In genomic region chr6:146845347-146845746, GRCm38 (mm10) we compare ENCODE assay signal across 25 mouse cellular contexts. TPM values are rescaled to one million over a fixed set of nuclear protein-coding genes. Genes with fewer than 3 reads are reported as not detected.
DNase-seq lines count a peak whose midpoint lies in the region; ATAC-seq and TF ChIP-seq lines count a peak whose summit lies in the region.
"Had no signal": no experiment of that assay in that cellular context is flagged by ENCODE, and none has a peak within 500 bp of the region (broad histone marks: within the 10 kb centered on the region; RNA-seq: fewer than 3 reads in every experiment).

No protein-coding gene starts in this region.

- peak overlapping the region; percentile 31 for H3K27ac ChIP-seq in heart, adult 2 months
- H3K27ac ChIP-seq in heart, embryonic 16.5 days (ENCODE audit: low read length) = peak overlapping the region; percentile 57
- no peak overlapping the region for H3K27ac ChIP-seq in midbrain, embryonic 16.5 days (ENCODE audit: low read length)
- H3K27ac ChIP-seq in midbrain, embryonic 11.5 days (ENCODE audit: low read depth, low read length) = no peak overlapping the region
- H3K27ac ChIP-seq: embryonic facial prominence, embryonic 12.5 days; forebrain, embryonic 12.5 days; hindbrain, embryonic 13.5 days; hindbrain, postnatal 0 days had no signal

- no peak for TF ChIP-seq EP300 in heart, adult 2 months (IDR thresholded peaks at IDR 0.05; ENCODE audit: insufficient read depth, low read depth, low read length)

- H3K4me2 ChIP-seq in heart, embryonic 16.5 days (ENCODE audit: low read depth, low read length) = no peak overlapping the region
- H3K4me2 ChIP-seq in midbrain, embryonic 16.5 days (ENCODE audit: low read length) = no peak overlapping the region
- H3K4me2 ChIP-seq in midbrain, embryonic 11.5 days = no peak overlapping the region
- H3K4me2 ChIP-seq: embryonic facial prominence, embryonic 12.5 days; forebrain, embryonic 12.5 days; heart, embryonic 11.5 days; hindbrain, embryonic 13.5 days had no signal

- H3K4me1 ChIP-seq in heart, adult 2 months (ENCODE audit: control insufficient read depth, insufficient read depth, low read length) = peaks cover 12% of the 10 kb centered on the region
- peaks cover 17% of the 10 kb centered on the region for H3K4me1 ChIP-seq in heart, embryonic 16.5 days (ENCODE audit: control insufficient read depth, insufficient read depth, low read length)
- H3K4me1 ChIP-seq in midbrain, embryonic 16.5 days (ENCODE audit: control insufficient read depth, insufficient read depth, low read length) = no peaks in the 10 kb centered on the region
- H3K4me1 ChIP-seq in midbrain, embryonic 11.5 days (ENCODE audit: control insufficient read depth, insufficient read depth, low read length) = no peaks in the 10 kb centered on the region
- H3K4me1 ChIP-seq: embryonic facial prominence, embryonic 12.5 days; forebrain, embryonic 12.5 days had no signal

- no peak for TF ChIP-seq POLR2A in heart, adult 2 months (IDR thresholded peaks at IDR 0.05; ENCODE audit: insufficient read depth, low read depth, low read length)
- TF ChIP-seq POLR2A in brain, embryonic 14.5 days (IDR thresholded peaks at IDR 0.05; ENCODE audit: borderline replicate concordance, extremely low read depth, insufficient read depth, insufficient read length, poor library complexity, severe bottlenecking) = no peak

- no peak overlapping the region for H3K9ac ChIP-seq in heart, adult 2 months (ENCODE audit: low read depth, low read length)
- no peak overlapping the region for H3K9ac ChIP-seq in heart, embryonic 16.5 days (ENCODE audit: low read length)
- no peak overlapping the region for H3K9ac ChIP-seq in midbrain, embryonic 16.5 days (ENCODE audit: low read depth, low read length)
- no peak overlapping the region for H3K9ac ChIP-seq in midbrain, embryonic 11.5 days (ENCODE audit: low read length)
- H3K9ac ChIP-seq: embryonic facial prominence, embryonic 12.5 days; forebrain, embryonic 12.5 days; forebrain, postnatal 0 days; hindbrain, embryonic 13.5 days had no signal

- no peaks in the 10 kb centered on the region for H3K79me2 ChIP-seq in heart, adult 2 months (replicated peaks; ENCODE audit: control insufficient read depth, insufficient read depth, low read length)

- 80% methylated on average over 5 of the region's 5 CpGs for WGBS in heart, adult 2 months
- WGBS in heart, embryonic 16.5 days = 78% methylated on average over 5 of the region's 5 CpGs
- WGBS in midbrain, embryonic 16.5 days = 54% methylated on average over 5 of the region's 5 CpGs
- WGBS in midbrain, embryonic 11.5 days = 68% methylated on average over 5 of the region's 5 CpGs

- DNase-seq in heart, adult 2 months = no peak
- no peak for DNase-seq in heart, postnatal 25 days (ENCODE audit: low spot score)
- no peak for DNase-seq in heart, postnatal 14 days
- no peak for DNase-seq in midbrain, embryonic 11.5 days (ENCODE audit: low spot score, missing footprints)
- DNase-seq in brain, embryonic 14.5 days (ENCODE audit: low read depth) = peak; percentile 10
- no peak for DNase-seq in left cerebral cortex, adult 9 months (ENCODE audit: low spot score in 2 of 2)
- DNase-seq: adrenal gland, postnatal 10 days; cerebellum, adult 11-12 months; cerebellum, adult 9-10 months; cerebellum, postnatal 25 days; forebrain, postnatal 0 days; gastrocnemius, postnatal 14 days; kidney, adult 11 months had no signal

- no peak for ATAC-seq in heart, embryonic 16.5 days (replicated peaks; ENCODE audit: extremely low read depth, insufficient read depth, low FRiP score)
- peak; percentile 17; the same call in 1 of the 2 replicates for ATAC-seq in midbrain, embryonic 16.5 days
- no peak for ATAC-seq in midbrain, embryonic 11.5 days (ENCODE audit: low FRiP score)
- ATAC-seq: forebrain, postnatal 0 days; hindbrain, postnatal 0 days had no signal

- no peaks in the 10 kb centered on the region for H3K9me3 ChIP-seq in heart, embryonic 16.5 days (replicated peaks; ENCODE audit: control insufficient read depth, low read length)
- no peaks in the 10 kb centered on the region for H3K9me3 ChIP-seq in midbrain, embryonic 16.5 days (replicated peaks; ENCODE audit: control insufficient read depth, low read length, poor library complexity, severe bottlenecking)
- H3K9me3 ChIP-seq in midbrain, embryonic 11.5 days (ENCODE audit: control insufficient read depth, low read length) = no peaks in the 10 kb centered on the region
- H3K9me3 ChIP-seq: embryonic facial prominence, embryonic 12.5 days; forebrain, embryonic 12.5 days; hindbrain, embryonic 13.5 days had no signal

- intact Hi-C loops in heart, adult 2 months (cut with DNase I) = no loop called here
- intact Hi-C loops in heart, postnatal 25 days (cut with DNase I) = no loop called here
- intact Hi-C loops in heart, postnatal 14 days (cut with DNase I) = no loop called here

- H3K36me3 ChIP-seq in heart, adult 2 months (ENCODE audit: control insufficient read depth, insufficient read depth, low read length) = no peaks in the 10 kb centered on the region
- no peaks in the 10 kb centered on the region for H3K36me3 ChIP-seq in heart, embryonic 16.5 days (ENCODE audit: control insufficient read depth, insufficient read depth)
- no peaks in the 10 kb centered on the region for H3K36me3 ChIP-seq in midbrain, embryonic 16.5 days (ENCODE audit: control insufficient read depth, insufficient read depth, low read length)
- no peaks in the 10 kb centered on the region for H3K36me3 ChIP-seq in midbrain, embryonic 11.5 days (ENCODE audit: control insufficient read depth, insufficient read depth, low read length)
- H3K36me3 ChIP-seq: embryonic facial prominence, embryonic 12.5 days; forebrain, embryonic 12.5 days; hindbrain, embryonic 13.5 days had no signal

- no peak for TF ChIP-seq CTCF in heart, adult 2 months (IDR thresholded peaks at IDR 0.05)
- no peak for TF ChIP-seq CTCF in brain, embryonic 14.5 days (IDR thresholded peaks at IDR 0.05; ENCODE audit: borderline replicate concordance, extremely low read depth, insufficient read depth, insufficient read length)

- H3K27me3 ChIP-seq in heart, adult 2 months (ENCODE audit: control insufficient read depth, insufficient read depth, low read length) = no peaks in the 10 kb centered on the region
- no peaks in the 10 kb centered on the region for H3K27me3 ChIP-seq in heart, embryonic 16.5 days (ENCODE audit: control insufficient read depth, insufficient read depth, low read length)
- H3K27me3 ChIP-seq in midbrain, embryonic 16.5 days (ENCODE audit: control insufficient read depth, insufficient read depth, low read depth, low read length) = no peaks in the 10 kb centered on the region
- H3K27me3 ChIP-seq in midbrain, embryonic 11.5 days (ENCODE audit: control insufficient read depth, insufficient read depth, low read length) = no peaks in the 10 kb centered on the region
- H3K27me3 ChIP-seq: embryonic facial prominence, embryonic 12.5 days; forebrain, embryonic 12.5 days; hindbrain, embryonic 13.5 days had no signal

- no peak overlapping the region for H3K4me3 ChIP-seq in heart, adult 2 months
- H3K4me3 ChIP-seq in heart, embryonic 16.5 days (ENCODE audit: low read length) = no peak overlapping the region
- H3K4me3 ChIP-seq in midbrain, embryonic 16.5 days (ENCODE audit: low read depth, low read length) = no peak overlapping the region
- no peak overlapping the region for H3K4me3 ChIP-seq in midbrain, embryonic 11.5 days (ENCODE audit: low read depth, low read length)
- H3K4me3 ChIP-seq: embryonic facial prominence, embryonic 12.5 days; forebrain, embryonic 12.5 days; hindbrain, embryonic 13.5 days had no signal

RNA-seq across cellular contexts. Expression of gene Smco2, which starts 4.6 kb away (rescaled TPM):
- 1 to 10 TPM; 2.0 TPM for total RNA-seq in heart, adult 2 months (2021)
- polyA plus RNA-seq in heart, adult 2 months (2012; rRNA removed) = 0.47 and 0.76 TPM in 2 replicates
- 1 to 10 TPM; 2.3 TPM for total RNA-seq in heart, postnatal 25 days (2021)
- polyA plus RNA-seq in heart, embryonic 16.5 days (2015; fragmentation: Nextera tagmentation; extraction: Ambion mirVana) = 0.11 and 0.39 TPM in 2 replicates
- 1 to 10 TPM; 1.3 to 1.4 TPM for total RNA-seq in heart, postnatal 14 days (2021)
- polyA plus RNA-seq in midbrain, embryonic 16.5 days (2015; fragmentation: Nextera tagmentation; extraction: Ambion mirVana) = not detected in 2 replicates
- not detected in 2 replicates for polyA plus RNA-seq in midbrain, embryonic 11.5 days (2014; fragmentation: Nextera tagmentation; extraction: Ambion mirVana)
- not detected in 2 replicates for polyA plus RNA-seq in brain, embryonic 14.5 days (2012; rRNA removed)
- total RNA-seq: adrenal gland, postnatal 10 days; adrenal gland, postnatal 4 days; ES-E14; forebrain, postnatal 0 days; gastrocnemius, adult 18-20 months; gastrocnemius, postnatal 14 days; hematopoietic stem cell, adult 5-6 weeks; hindbrain, postnatal 0 days had no signal
- polyA plus RNA-seq: embryonic facial prominence, embryonic 12.5 days; forebrain, embryonic 12.5 days; forebrain, postnatal 0 days; heart, embryonic 11.5 days; hindbrain, embryonic 13.5 days; hindbrain, postnatal 0 days; intestine, embryonic 14.5 days had no signal

RNA-seq across cellular contexts. Expression of gene Ppfibp1, which starts 42.9 kb away (rescaled TPM):
- 100 to 1,000 TPM; 102 to 128 TPM for total RNA-seq in heart, adult 2 months (2021)
- polyA plus RNA-seq in heart, adult 2 months (2012; rRNA removed) = 15.4 and 33.7 TPM in 2 replicates
- 100 to 1,000 TPM in 1 of 2 experiments, 10 to 100 TPM in 1; 82.4 to 107 TPM for total RNA-seq in heart, postnatal 25 days (2021)
- 47.9 and 49.8 TPM in 2 replicates for polyA plus RNA-seq in heart, embryonic 16.5 days (2015; fragmentation: Nextera tagmentation; extraction: Ambion mirVana)
- total RNA-seq in heart, postnatal 14 days (2021) = 10 to 100 TPM; 80.7 to 89.8 TPM
- polyA plus RNA-seq in midbrain, embryonic 16.5 days (2015; fragmentation: Nextera tagmentation; extraction: Ambion mirVana) = 19.6 and 22.1 TPM in 2 replicates
- polyA plus RNA-seq in midbrain, embryonic 11.5 days (2014; fragmentation: Nextera tagmentation; extraction: Ambion mirVana) = 30.2 and 30.7 TPM in 2 replicates
- polyA plus RNA-seq in brain, embryonic 14.5 days (2012; rRNA removed) = 10.1 and 15.1 TPM in 2 replicates

RNA-seq across cellular contexts. Expression of gene Arntl2, which starts 49.5 kb away (rescaled TPM):
- total RNA-seq in heart, adult 2 months (2021) = 1 to 10 TPM in 1 of 2 experiments, under 1 TPM in 1; 0.86 to 1.5 TPM
- polyA plus RNA-seq in heart, adult 2 months (2012; rRNA removed) = 1.6 and 2.6 TPM in 2 replicates
- total RNA-seq in heart, postnatal 25 days (2021) = 1 to 10 TPM in 1 of 2 experiments, under 1 TPM in 1; 0.78 to 1.6 TPM
- polyA plus RNA-seq in heart, embryonic 16.5 days (2015; fragmentation: Nextera tagmentation; extraction: Ambion mirVana) = 2.8 and 2.9 TPM in 2 replicates
- 1 to 10 TPM; 1.4 to 2.5 TPM for total RNA-seq in heart, postnatal 14 days (2021)
- polyA plus RNA-seq in midbrain, embryonic 16.5 days (2015; fragmentation: Nextera tagmentation; extraction: Ambion mirVana) = 2.9 and 4.2 TPM in 2 replicates
- 1.4 and 1.5 TPM in 2 replicates for polyA plus RNA-seq in midbrain, embryonic 11.5 days (2014; fragmentation: Nextera tagmentation; extraction: Ambion mirVana)
- polyA plus RNA-seq in brain, embryonic 14.5 days (2012; rRNA removed) = 4.6 and 5.8 TPM in 2 replicates
- total RNA-seq: hematopoietic stem cell, adult 5-6 weeks had no signal

Comparison
In these comparisons a context has a peak if more than half of its experiments do, and no peak if none do; other contexts are left out.
1. H3K27ac ChIP-seq: peak in heart, adult 2 months (single experiment) and heart, embryonic 16.5 days (single experiment); none in midbrain, embryonic 16.5 days (single experiment) and midbrain, embryonic 11.5 days (single experiment).